Mouse (Mus musculus) neutrophil, adult 5-6 weeks (primary cell): Measurements from ENCODE around the gene Bpifb5. TPM values are rescaled to one million over a fixed set of nuclear protein-coding genes. Genes with fewer than 3 reads are reported as not detected.
"Not testable (repeated sequence)": the region's sequence is repeated elsewhere in the genome, so short reads cannot be mapped to it uniquely, and the experiment has no call there.

ENCODE experiments used
- ATAC-seq: fragments of 151-379, 151-347 bp; 2 replicates; pipeline ENCODE4 v1.8.0; 2017; ENCODE audit warnings: mild to moderate bottlenecking, moderate TSS enrichment; ENCODE audit not compliant: insufficient number of reproducible peaks, poor library complexity, low FRiP score, severe bottlenecking; ENCODE audit errors: extremely low read depth
- total RNA-seq: library from RNA; stranded (forward); fragments of 200-1000 nt; gene quantifications from 2 replicates; pipeline ENCODE4 v1.2.3, GENCODE M21; 2017

The Bpifb5 gene
- not detected in 2 replicates for total RNA-seq

DNA sequence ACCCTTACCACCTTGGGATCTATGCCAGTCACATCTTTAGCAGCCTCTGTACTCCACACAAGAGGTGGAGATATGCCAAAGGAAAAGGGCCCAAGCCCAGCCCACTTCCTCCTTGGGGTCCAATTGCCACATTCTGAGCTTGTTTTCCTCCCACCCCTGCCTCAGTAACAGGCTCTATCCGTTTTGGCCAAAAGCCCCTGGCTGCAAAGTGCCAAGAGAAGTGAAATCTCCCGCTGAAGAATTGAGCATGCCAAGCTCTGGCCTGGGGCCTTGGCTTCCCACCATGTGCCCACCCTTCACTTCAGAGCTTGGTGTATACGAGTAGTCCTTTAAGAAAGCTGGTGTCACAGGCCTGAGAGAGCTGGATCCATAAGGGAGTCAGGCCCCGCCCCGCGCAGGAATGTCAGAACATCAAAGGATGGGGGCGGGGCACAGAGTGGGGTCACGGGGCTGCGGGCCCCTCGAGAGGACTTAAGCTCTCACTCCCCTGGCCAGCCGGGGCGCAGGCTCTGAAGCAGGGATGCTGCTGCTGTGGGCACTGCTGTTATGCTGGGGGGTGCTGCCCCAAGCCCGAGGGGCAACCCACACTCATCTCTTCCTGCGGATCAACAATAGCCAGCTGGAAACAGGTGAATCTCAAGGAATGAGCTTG lies at the start of gene Bpifb5:
Gene Bpifb5, plus strand, starts transcription at position 478 of the 652 bp plus-strand sequence.
- ATAC-seq, result no peak

DNA sequence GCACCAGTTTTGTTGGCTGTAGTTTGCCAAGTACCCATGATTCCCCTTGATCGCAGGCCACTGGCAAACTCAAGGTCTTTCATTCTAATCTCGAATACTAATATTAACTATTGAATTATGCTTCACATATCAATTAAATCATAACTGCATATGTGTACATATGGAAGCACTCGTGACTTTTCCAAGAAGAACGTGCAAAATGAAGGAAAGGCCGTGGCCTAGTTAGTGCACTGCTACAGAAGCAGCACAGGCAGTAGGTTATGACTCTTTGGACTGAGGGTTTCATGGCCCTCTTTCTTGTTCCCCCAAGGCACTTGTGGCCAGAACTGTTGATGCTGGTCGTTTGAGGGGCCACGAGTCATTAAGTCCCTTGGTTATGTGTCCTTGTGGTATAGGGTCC lies 41.6 kb upstream of the Bpifb5 start:
- not testable (repeated sequence) for ATAC-seq

DNA sequence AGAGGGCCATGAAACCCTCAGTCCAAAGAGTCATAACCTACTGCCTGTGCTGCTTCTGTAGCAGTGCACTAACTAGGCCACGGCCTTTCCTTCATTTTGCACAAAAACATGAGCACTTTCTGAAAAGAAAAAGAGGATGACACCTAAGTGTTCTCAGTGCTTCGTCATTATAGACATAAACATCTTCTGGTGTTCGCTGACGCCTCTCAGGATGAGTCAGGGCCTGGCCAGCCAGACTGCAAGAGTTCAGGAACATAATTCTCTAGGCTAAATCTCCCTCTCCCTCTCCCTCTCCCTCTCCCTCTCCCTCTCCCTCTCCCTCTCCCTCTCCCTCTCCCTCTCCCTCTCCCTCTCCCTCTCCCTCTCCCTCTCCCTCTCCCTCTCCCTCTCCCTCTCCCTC lies 40.5 kb upstream of the Bpifb5 start:
- ATAC-seq, result not testable (repeated sequence)

DNA sequence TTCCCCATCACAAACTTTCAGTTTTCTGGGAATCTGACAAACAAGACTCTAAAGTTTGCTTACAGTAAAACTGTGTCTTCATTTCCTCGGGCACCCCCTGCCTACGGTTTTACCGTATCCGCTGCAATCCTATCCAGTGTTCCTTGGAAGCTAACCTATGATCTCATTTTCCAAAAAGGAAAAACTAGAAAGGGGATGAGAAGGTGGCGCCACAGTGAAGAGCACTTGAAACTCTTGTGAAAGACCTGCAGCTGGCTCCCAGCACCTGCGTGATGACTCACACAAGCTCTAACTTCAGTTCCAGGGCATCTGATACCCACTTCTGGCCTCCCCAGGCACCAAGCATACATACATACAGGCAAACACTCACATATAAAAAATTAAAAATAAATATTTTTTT lies 38.2 kb upstream of the Bpifb5 start:
- no peak for ATAC-seq

DNA sequence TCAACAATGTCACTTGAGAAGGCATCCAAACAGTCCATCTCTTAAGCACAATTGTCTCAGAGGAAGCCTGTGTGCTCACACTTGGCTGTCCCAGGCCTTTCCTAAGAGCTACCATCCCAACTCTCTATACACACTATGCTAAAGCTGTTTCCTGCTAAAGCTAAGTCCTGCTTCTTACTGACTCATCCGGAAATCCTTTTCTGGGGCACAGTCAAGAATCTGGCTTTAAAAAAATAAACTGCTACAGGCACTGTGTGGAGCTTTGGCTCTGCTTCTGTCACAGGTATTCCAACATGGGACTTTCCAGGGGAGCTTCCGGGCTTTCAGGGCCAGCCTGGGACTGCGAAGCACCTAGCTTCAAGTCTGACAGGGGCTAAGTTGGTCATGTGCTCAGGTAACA lies 37.8 kb upstream of the Bpifb5 start:
- ATAC-seq, result no peak

DNA sequence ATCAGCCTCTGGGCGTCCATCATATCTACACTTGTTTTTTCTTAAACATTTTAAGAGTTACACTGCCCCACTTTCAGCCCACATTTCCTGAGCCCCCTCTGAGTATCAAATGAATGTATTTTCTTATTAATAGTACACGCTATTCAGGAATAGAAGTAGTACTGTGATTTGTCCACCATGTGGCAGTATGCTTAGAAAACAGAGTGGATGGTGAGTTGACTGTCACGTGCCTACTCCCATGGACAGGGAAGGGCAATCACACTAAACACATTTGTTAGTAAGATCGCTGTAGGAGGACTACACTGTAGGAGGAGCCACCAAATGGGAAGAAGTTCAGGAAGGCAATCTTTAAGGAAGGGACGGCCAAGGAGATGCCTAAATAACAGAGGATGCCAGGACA lies 36.1 kb upstream of the Bpifb5 start:
- ATAC-seq, result no peak

DNA sequence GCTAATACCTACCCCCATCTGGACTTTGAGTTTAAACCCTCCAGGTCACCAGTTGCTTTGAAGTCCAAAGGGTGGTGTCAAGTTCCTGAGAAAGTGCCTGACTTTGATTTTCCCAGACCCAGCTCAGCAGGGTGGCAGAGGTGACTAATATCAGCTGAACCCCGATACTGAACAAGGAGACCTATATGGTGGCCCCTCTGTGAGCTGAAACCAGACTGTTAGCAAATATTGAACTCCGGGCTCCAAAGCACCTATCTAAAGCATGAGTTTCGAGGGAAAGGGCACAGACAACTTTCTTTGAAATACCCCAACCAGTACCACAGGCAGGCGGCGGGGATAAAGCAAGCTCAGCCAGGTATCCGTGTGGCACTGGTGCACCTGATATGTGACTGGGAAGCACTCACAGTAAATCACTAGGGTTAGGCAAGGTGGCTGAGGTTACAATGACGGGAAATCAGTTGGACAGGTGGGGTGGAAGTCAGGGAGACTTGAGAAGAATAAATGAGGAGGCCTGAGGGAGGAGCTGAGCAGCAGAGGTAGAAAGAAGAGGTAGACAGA lies 33.6 kb upstream of the Bpifb5 start:
- ATAC-seq, result no peak

DNA sequence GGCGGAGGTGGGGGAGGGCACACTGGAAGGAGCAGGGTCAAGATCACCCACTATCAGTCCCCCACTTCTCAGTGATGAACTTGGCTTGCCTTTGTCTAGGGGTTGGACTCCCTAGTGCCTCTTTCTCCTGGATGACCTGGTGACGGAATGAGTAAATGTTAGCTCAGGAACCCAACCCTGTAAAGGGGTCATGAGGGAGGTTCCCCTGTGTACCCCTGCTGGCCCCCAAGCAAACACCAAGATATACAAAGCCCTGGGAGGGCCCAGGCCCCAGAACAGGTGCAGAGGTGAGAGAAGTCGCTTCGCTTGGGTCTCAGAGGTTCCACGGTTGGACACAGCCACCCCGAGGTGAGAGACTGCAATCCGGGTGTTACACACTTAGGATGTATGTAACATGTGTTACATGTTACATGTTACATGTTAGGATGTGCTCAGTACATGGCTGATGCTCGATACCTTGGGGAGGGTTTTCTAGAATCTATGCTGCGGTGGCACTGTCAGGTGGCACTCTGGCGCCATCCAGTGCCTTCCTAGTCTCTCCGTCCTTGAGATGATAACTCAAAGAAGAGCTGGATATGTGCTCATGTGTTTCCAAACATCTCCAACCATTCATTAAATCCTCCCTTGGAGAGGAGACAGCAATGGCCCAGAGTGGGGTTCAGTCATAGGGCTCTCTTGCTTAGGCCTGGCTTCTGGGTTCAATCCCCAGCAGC lies 32.8 kb upstream of the Bpifb5 start, which contains the start of gene Bpifb1:
Gene Bpifb1, plus strand, starts transcription at position 273 of the 713 bp plus-strand sequence.
- ATAC-seq, result no peak

DNA sequence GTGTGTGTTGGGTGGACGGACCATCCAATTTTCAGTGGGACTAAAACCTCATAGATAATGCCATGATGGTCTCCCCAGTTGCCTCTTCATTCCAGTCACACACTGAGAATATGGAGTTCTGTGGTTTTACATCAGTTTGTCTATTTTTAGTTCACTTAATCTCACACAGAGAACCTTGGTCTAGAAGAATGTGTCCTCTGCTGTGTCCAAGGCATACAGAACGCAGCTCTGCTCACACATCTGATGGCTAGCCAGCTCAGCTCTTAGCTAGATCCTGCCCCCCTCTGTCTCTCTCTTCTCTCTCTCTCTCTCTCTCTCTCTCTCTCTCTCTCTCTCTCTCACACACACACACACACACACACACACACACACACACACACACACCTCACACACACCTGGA lies 31.4 kb upstream of the Bpifb5 start:
- no peak for ATAC-seq

DNA sequence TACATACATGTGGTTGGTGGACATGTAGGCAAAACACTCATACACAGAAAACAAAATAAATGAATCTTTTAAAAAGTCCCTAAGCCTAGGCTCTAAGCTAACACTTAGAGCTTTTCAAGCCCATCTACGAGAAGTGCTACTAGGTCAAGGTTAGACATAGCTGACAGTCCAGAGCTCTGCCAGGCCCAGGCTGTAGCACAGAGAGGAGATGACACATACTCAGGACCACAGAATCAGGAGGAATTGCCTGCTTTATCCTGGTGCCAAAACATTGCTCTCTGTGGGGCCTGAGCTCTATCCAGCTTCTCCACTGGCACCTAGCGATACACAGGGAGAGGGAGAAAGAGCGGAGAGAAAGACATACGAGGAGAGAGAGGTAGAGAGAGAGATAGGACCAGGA lies 30.5 kb upstream of the Bpifb5 start:
- no peak for ATAC-seq

DNA sequence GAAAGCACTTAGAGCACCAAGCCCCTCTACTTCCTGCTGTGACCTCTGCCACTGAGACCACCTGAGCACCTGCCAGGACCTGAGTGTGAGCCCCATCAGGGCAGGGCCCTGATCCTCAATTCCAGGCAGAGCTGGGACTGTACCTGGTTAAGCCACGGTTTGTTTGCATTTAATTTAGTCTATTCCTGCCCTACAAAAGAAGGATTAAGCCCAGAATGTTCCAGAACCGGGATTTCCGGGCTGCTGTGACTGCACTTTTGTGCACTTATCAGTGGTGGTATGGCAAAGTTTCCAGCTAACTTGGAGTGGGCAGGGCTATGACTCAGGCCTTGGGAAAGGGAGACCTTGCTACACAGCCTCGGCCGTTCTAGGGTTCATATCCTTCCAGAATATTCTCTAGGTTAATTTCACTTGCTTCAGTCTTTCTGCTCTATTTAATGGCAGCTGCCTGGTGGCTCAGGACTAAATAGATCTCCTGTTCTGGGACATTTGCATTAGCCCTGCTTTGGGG lies 29.5 kb upstream of the Bpifb5 start:
- no peak for ATAC-seq

DNA sequence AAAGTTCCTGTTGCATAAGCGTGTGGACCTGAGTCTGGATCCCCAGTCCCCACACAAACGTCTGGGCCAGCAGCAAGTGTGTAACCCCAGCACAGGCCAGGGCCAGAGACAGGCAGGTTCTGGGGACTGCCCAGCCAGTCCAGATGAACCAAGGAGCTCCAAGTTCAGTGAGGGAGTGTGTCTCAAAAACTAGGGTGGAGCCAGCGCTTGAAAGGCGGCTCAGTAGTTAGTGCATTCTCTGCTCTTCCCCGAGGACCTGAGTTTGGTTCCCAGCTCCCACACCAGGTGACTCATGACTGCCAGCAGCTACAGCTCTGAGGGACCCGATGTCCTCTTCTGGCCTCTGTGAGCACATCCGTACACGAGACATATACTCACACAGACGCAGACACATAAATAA lies 26.5 kb upstream of the Bpifb5 start:
- ATAC-seq, result no peak

DNA sequence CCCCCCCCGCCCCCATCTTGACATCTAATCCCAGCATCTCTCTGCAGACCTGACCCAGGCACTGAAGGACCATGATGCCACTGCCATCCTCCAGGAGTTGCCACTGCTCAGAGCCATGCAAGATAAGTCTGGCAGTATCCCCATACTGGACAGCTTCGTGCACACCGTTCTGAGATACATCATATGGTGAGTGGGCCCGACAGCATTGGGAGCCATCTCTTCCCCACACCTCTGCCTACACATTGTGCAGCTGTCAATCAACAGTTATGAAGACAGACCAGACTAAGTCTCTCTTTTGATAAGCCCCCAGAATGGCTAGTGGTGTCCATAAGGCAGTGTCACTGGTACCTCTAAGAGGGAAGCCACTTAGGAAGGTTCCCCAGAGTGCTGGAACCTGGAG lies 18.9 kb upstream of the Bpifb5 start:
- ATAC-seq, result no peak

DNA sequence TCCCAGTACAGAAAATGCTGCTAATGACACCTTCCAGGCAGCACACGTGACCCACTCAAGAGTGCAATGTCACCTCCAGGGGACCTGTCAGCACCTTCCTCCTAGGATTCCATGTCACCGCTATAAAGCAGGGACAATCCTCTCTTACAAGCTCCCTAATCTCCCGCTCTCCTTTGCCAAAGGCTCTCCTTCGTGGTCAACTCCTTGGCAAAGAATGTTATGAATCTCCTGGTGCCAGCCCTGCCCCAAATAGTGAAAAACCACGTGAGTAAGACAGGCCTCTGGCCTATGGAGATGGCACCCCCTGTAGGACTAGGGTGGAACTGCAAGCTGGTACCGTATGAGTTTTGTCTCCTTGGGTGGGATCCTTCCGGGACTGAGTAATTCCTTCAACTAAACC lies 16.6 kb upstream of the Bpifb5 start:
- no peak for ATAC-seq

DNA sequence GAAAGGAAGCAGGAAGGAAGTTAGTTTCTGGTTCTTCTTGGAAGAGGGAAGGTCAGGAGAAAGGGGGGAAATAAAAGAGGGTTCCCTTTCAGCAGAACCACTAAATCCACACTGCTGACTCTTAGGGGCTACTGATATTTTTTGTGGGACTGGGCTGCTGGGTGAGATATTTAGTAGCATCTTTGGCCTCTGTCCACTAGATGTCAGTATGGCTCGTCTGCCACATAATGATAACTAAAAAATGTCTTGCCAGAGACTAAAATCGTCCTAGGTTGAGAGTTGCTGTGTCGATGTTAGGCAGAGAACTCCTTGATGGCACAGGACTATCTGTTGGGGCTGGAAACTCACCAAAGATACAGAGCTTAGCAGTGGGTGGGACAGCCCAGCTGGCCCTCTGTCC lies 14.4 kb upstream of the Bpifb5 start:
- ATAC-seq, result no peak

DNA sequence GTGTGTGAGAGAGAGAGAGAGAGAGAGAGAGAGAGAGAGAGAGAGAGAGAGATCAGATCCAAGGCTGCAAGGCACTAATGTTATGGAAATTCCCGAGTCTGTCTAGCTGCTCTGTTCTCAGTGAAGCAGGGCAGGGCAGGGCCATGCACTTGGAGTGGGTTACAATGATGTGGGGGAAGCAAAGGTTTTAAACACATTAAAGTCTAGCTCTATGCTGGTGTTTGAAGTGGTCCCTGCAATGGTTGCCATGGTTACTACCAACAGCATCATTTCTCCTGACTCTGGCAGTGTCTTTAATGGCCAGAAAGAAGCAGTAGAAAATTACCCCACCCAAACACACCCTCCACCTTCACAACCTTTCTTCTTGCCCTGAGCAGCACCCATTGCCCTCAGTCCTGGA lies 12.4 kb upstream of the Bpifb5 start:
- ATAC-seq, result no peak

DNA sequence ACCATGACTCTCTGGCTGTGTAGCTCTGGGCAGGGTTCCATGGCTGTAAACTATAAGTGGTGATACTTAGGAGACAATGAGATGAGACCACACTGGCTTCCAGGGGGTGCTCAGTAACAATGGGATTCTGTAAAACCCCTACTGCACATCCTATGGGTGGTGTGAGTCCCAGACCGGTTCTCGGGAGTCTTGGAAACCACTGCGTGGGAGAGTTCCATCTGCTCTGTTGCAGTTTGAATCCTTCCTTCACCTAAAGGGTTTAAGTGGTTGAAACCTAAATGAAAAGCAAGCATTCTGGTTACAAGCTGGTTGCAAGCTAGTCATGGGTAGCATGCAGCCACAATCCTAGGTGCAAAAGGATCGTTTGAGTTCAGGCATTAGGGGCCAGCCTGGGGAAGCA lies 11.7 kb upstream of the Bpifb5 start:
- no peak for ATAC-seq

DNA sequence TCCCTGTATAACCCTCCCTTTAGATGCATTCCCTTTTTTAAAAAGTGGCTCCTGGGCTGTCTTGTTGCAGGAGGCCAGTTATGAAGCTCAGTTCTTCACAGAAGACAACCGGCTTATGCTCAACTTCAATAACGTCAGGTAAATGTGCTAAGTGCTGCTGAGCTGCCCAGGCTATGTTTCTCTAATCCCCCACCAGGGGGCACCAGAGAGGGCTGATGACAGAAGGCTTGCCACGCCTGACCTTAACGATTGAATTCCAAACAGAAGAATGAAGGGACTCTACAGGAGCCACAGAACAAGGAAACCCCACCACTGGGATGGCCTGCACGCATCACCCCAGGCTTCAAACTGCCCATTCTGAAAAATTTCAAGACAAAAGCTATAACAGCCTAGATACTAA lies 8.4 kb upstream of the Bpifb5 start:
- ATAC-seq, result no peak

DNA sequence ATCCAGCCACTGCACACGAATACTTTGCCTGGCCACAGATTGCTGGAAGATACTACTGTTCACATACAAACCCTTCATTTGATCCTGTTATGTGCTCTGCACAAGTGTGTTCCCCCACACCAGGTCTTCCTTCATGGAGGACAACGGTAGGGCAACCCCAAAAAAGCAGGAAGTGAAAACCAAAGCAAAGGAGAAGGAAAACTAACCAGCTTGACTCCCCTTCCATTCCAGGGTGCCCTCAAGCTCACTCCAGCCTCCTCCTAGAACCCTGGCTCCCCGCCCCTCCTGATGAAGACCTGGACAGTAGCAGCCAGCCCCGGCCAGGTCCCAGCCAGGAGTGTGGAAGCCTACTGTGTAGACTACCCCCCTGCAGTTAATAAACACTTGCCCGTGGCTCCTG lies 3.6 kb upstream of the Bpifb5 start:
- ATAC-seq, result no peak

DNA sequence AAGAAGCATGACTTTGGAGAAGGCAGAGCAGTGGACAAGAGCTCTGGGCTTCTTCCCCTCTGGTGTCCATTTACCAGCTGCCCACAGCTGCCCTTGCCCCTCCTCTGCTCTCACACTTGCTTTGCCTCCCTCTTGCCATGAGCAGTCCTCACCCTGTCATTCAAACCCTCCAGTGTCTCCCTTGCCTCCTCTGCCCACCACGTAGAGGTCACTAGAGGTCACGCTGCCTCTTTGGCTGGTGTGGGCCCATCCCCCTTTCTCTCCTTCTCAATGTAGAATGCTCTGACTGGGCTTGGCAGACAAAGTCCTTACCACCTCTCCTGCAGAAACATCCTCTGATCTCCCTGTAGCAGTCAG lies 353 bp downstream of the Bpifb5 start:
- no peak for ATAC-seq
